Mouse (Mus musculus) kidney, postnatal 0 days (tissue): ENCODE measurements around the gene Hs6st2. TPM values are rescaled to one million over a fixed set of nuclear protein-coding genes. Genes with fewer than 3 reads are reported as not detected.

ENCODE experiments used
- ATAC-seq: fragments of 200-750 bp; cut with Nextera tagmentation; replicated peaks from 2 replicates; pipeline ENCODE4 v1.8.0; 2017; ENCODE audit warnings: low read depth, moderate number of reproducible peaks, moderate TSS enrichment, moderate library complexity; ENCODE audit not compliant: low FRiP score
- DNase-seq: peaks from one replicate; pipeline ENCODE4 v3.0.0-alpha.2; 2016; ENCODE audit warnings: low spot score
- H3K27ac ChIP-seq: fragments of 300-500 bp; sonication (generic); 2 replicates; pipeline ENCODE4 v1.5.1; 2014; ENCODE audit warnings: mild to moderate bottlenecking
- H3K27me3 ChIP-seq: fragments of 300-500 bp; sonication (generic); 2 replicates; pipeline ENCODE4 v1.6.1; 2014; ENCODE audit warnings: low read length, mixed read lengths; ENCODE audit not compliant: insufficient read depth
- H3K36me3 ChIP-seq: fragments of 300-500 bp; sonication (generic); 2 replicates; pipeline ENCODE4 v1.6.1; 2014; ENCODE audit warnings: low read length, mixed read lengths; ENCODE audit not compliant: insufficient read depth
- H3K4me1 ChIP-seq: fragments of 300-500 bp; sonication (generic); replicated peaks from 2 replicates; pipeline ENCODE4 v1.6.1; 2014; ENCODE audit warnings: antibody characterized with exemption, low read length, mixed read lengths; ENCODE audit not compliant: insufficient read depth
- H3K4me2 ChIP-seq: fragments of 300-500 bp; sonication (generic); 2 replicates; pipeline ENCODE4 v1.6.1; 2014; ENCODE audit warnings: mild to moderate bottlenecking, low read length, moderate library complexity, mixed read lengths
- H3K4me3 ChIP-seq: fragments of 300-500 bp; sonication (generic); replicated peaks from 2 replicates; pipeline ENCODE4 v1.5.1; 2014; ENCODE audit warnings: low read depth, low read length
- H3K9ac ChIP-seq: fragments of 300-500 bp; sonication (generic); 2 replicates; pipeline ENCODE4 v1.6.1; 2014; ENCODE audit warnings: low read depth, low read length
- H3K9me3 ChIP-seq: fragments of 300-500 bp; sonication (generic); replicated peaks from 2 replicates; pipeline ENCODE4 v1.6.1; 2016; ENCODE audit warnings: low read length, inconsistent platforms, mixed read lengths
- CTCF ChIP-seq: IDR thresholded peaks from 2 replicates; pipeline ENCODE4 v1.5.1; 2016; ENCODE audit warnings: antibody characterized with exemption, low read depth, mild to moderate bottlenecking, moderate library complexity
- WGBS: fragments of 180-500 bp; shearing (Covaris S2); extraction: QIAGEN DNeasy Blood & Tissue Kit; methylation state at CpG from one replicate; pipeline ENCODE4 v1.1.7; 2014; 5-methylcytosine and 5-hydroxymethylcytosine counted together
- polyA plus RNA-seq: library from polyadenylated mRNA; unstranded; fragments of >200 nt; fragmentation: Nextera tagmentation; extraction: Ambion mirVana; gene quantifications from 2 replicates; pipeline ENCODE4 v1.2.1, GENCODE M21; 2015

The Hs6st2 gene
- polyA plus RNA-seq, 1 experiment from 2014 or later, result 12.2 TPM

- Histone ChIP-seq H3K4me1 (no peaks in the 10 kb centered on the region), H3K27me3 (no peaks in the 10 kb centered on the region), H3K27ac (no peak overlapping the region), H3K4me2 (no peak overlapping the region), H3K9ac (no peak overlapping the region), H3K4me3 (no peak overlapping the region), H3K36me3 (no peaks in the 10 kb centered on the region), H3K9me3 (no peaks in the 10 kb centered on the region)
- no peak for TF ChIP-seq CTCF
- WGBS, result 76% methylated on average over 2 of the region's 2 CpGs
- no peak for ATAC-seq
- DNase-seq, result no peak
These were observed 271.4 kb downstream of the Hs6st2 start for GRCm38 (mm10) chrX:51410289-51410688.

GRCm38 (mm10) chrX:51397457-51397856, 284.2 kb downstream of the Hs6st2 start:
- no peak overlapping the region for H3K4me3 ChIP-seq
- H3K4me1 ChIP-seq, result no peaks in the 10 kb centered on the region
- no peak for ATAC-seq
- peak; percentile 76 for TF ChIP-seq CTCF
- peak; percentile 83 for DNase-seq
- H3K27me3 ChIP-seq, result no peaks in the 10 kb centered on the region
- H3K27ac ChIP-seq, result no peak overlapping the region
- H3K36me3 ChIP-seq, result no peaks in the 10 kb centered on the region
- no peaks in the 10 kb centered on the region for H3K9me3 ChIP-seq
- H3K9ac ChIP-seq, result no peak overlapping the region
- H3K4me2 ChIP-seq, result no peak overlapping the region

- TF ChIP-seq CTCF, result peak; percentile 76
- Histone ChIP-seq H3K9me3 (no peaks in the 10 kb centered on the region), H3K4me1 (no peaks in the 10 kb centered on the region), H3K27me3 (no peaks in the 10 kb centered on the region), H3K36me3 (no peaks in the 10 kb centered on the region), H3K4me2 (no peak overlapping the region), H3K27ac (no peak overlapping the region), H3K4me3 (no peak overlapping the region), H3K9ac (no peak overlapping the region)
- DNase-seq (peak; percentile 86), ATAC-seq (no peak)
- 18% methylated on average over 5 of the region's 5 CpGs for WGBS
These were observed 307.0 kb downstream of the Hs6st2 start for GRCm38 (mm10) chrX:51374670-51375069.

GRCm38 (mm10) chrX:51372477-51373239, 309.0 kb downstream of the Hs6st2 start:
- Histone ChIP-seq H3K9ac (no peak overlapping the region), H3K9me3 (no peaks in the 10 kb centered on the region), H3K27me3 (no peaks in the 10 kb centered on the region), H3K4me1 (no peaks in the 10 kb centered on the region), H3K27ac (no peak overlapping the region), H3K36me3 (no peaks in the 10 kb centered on the region), H3K4me2 (no peak overlapping the region), H3K4me3 (no peak overlapping the region)
- ATAC-seq (no peak), DNase-seq (peak; percentile 67)
- 42% methylated on average over 5 of the region's 5 CpGs for whole genome bisulfite sequencing
- peak; percentile 73 for TF ChIP-seq CTCF

GRCm38 (mm10) chrX:51349682-51350081, 332.0 kb downstream of the Hs6st2 start:
- no peak for TF ChIP-seq CTCF
- no peak for DNase-seq
- H3K27ac ChIP-seq, result no peak overlapping the region
- ATAC-seq, result no peak
- H3K27me3 ChIP-seq, result no peaks in the 10 kb centered on the region
- no peaks in the 10 kb centered on the region for H3K9me3 ChIP-seq
- H3K36me3 ChIP-seq, result no peaks in the 10 kb centered on the region
- no peaks in the 10 kb centered on the region for H3K4me1 ChIP-seq
- no peak overlapping the region for H3K4me3 ChIP-seq
- no peak overlapping the region for H3K9ac ChIP-seq
- 50% methylated on average over 1 of the region's 1 CpGs for WGBS
- H3K4me2 ChIP-seq, result no peak overlapping the region

- H3K4me2 ChIP-seq, result no peak overlapping the region
- H3K9ac ChIP-seq, result no peak overlapping the region
- no peaks in the 10 kb centered on the region for H3K4me1 ChIP-seq
- 77% methylated on average over 3 of the region's 3 CpGs for WGBS
- no peaks in the 10 kb centered on the region for H3K27me3 ChIP-seq
- no peak overlapping the region for H3K4me3 ChIP-seq
- ATAC-seq (no peak), DNase-seq (no peak)
- H3K36me3 ChIP-seq, result no peaks in the 10 kb centered on the region
- TF ChIP-seq CTCF, result no peak
- no peaks in the 10 kb centered on the region for H3K9me3 ChIP-seq
- H3K27ac ChIP-seq, result no peak overlapping the region
These were observed 338.1 kb downstream of the Hs6st2 start for GRCm38 (mm10) chrX:51343595-51343994.

Other genes with a start within 250 kb of the Hs6st2 start
- gene Usp26, start 119.4 kb upstream of the Hs6st2 start, polyA plus RNA-seq, result not detected in 2 replicates